Mouse (Mus musculus) lung, postnatal 0 days (tissue): ENCODE measurements around the gene Fbxo24. TPM values are rescaled to one million over a fixed set of nuclear protein-coding genes. Genes with fewer than 3 reads are reported as not detected.

Experiments
- ATAC-seq: fragments of 200-750 bp; cut with Nextera tagmentation; 2 replicates; pipeline ENCODE4 v1.8.0; 2017; ENCODE audit warnings: moderate library complexity
- DNase-seq: peaks from one replicate; pipeline ENCODE4 v3.0.0-alpha.2; 2016; ENCODE audit warnings: low spot score
- H3K27ac ChIP-seq: fragments of 300-500 bp; sonication (generic); 2 replicates; pipeline ENCODE4 v1.5.1; 2014; ENCODE audit warnings: antibody characterized with exemption, mild to moderate bottlenecking, low read length, mixed read lengths
- H3K27me3 ChIP-seq: fragments of 300-500 bp; sonication (generic); replicated peaks from 2 replicates; pipeline ENCODE4 v1.6.1; 2014; ENCODE audit warnings: low read length, mixed read lengths; ENCODE audit not compliant: insufficient read depth
- H3K36me3 ChIP-seq: fragments of 300-500 bp; sonication (generic); 2 replicates; pipeline ENCODE4 v1.6.1; 2014; ENCODE audit warnings: low read length, mixed read lengths; ENCODE audit not compliant: insufficient read depth
- H3K4me1 ChIP-seq: fragments of 300-500 bp; sonication (generic); 2 replicates; pipeline ENCODE4 v1.6.1; 2014; ENCODE audit warnings: antibody characterized with exemption, low read depth, low read length, mixed read lengths; ENCODE audit not compliant: insufficient read depth
- H3K4me2 ChIP-seq: fragments of 300-500 bp; sonication (generic); replicated peaks from 2 replicates; pipeline ENCODE4 v1.6.1; 2014; ENCODE audit warnings: low read depth, mild to moderate bottlenecking, low read length, moderate library complexity, mixed read lengths
- H3K4me3 ChIP-seq: fragments of 300-500 bp; sonication (generic); 2 replicates; pipeline ENCODE4 v1.5.1; 2014; ENCODE audit warnings: low read depth, low read length
- H3K9ac ChIP-seq: fragments of 300-500 bp; sonication (generic); replicated peaks from 2 replicates; pipeline ENCODE4 v1.6.1; 2014; ENCODE audit warnings: low read depth, mild to moderate bottlenecking
- H3K9me3 ChIP-seq: fragments of 300-500 bp; sonication (generic); 2 replicates; pipeline ENCODE4 v1.6.1; 2016; ENCODE audit warnings: low read length, mixed read lengths
- CTCF ChIP-seq: IDR thresholded peaks from 2 replicates; pipeline ENCODE4 v1.5.1; 2016; ENCODE audit warnings: antibody characterized with exemption, mild to moderate bottlenecking
- EP300 ChIP-seq: IDR thresholded peaks from 2 replicates; pipeline ENCODE4 v1.6.1; 2016; ENCODE audit warnings: antibody characterized with exemption, mild to moderate bottlenecking, control low read depth
- WGBS: fragments of 180-500 bp; shearing (Covaris S2); extraction: QIAGEN DNeasy Blood & Tissue Kit; methylation state at CpG from one replicate; pipeline ENCODE4 v1.1.7; 2014; 5-methylcytosine and 5-hydroxymethylcytosine counted together
- polyA plus RNA-seq: library from polyadenylated mRNA; unstranded; fragments of >200 nt; fragmentation: Nextera tagmentation; extraction: Ambion mirVana; gene quantifications from 2 replicates; pipeline ENCODE4 v1.2.1, GENCODE M21; 2015

Gene Fbxo24
- polyA plus RNA-seq, 1 experiment from 2014 or later, result 0.19 TPM

DNA sequence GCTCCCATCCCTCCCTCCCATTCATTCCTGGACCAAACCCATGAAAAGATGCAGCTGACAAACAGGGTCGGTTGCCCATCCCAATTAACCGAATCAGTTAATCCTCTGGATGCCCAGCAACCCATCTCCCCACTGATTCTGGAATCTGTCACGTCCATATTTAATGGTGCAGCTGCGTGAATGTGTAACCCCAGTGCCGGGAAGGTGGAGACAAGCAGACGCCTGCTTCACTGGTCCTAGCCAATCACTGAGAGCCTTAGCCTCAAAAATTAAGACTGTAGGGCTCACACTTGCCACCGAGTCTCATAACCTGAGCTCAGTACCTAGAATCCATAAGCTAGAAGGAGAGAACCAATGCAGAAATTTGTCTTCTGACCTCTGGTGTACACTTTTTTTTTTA, 32.9 kb downstream of the Fbxo24 start:
- Histone ChIP-seq H3K4me2 (no peak overlapping the region), H3K4me3 (no peak overlapping the region), H3K27ac (no peak overlapping the region), H3K9ac (no peak overlapping the region), H3K9me3 (no peaks in the 10 kb centered on the region), H3K27me3 (no peaks in the 10 kb centered on the region), H3K36me3 (no peaks in the 10 kb centered on the region), H3K4me1 (no peaks in the 10 kb centered on the region)
- DNase-seq (no peak), ATAC-seq (no peak)
- no peak for TF ChIP-seq CTCF
- TF ChIP-seq EP300, result no peak
- WGBS, result 81% methylated on average over 7 of the region's 7 CpGs

DNA sequence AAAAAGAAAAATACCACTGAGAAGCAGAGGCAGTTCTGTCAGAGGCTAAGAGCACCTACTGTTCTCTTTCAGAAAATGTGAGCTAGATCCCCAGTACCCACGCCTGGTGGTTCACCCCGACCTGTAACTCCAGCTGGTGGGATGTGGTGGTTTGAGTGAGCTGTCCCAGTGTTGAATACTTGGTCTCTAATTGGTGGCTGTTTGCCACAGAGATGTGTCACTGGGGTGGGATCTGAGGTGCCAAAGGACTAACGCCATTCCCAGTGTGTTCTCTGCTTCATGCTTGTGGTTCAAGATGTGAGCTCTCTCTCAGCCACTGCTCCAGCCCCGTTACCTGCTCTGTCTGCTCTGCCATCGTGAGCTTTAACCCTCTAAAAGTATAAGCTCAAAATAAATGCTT, 38.3 kb downstream of the Fbxo24 start:
- no peaks in the 10 kb centered on the region for H3K4me1 ChIP-seq
- no peak overlapping the region for H3K27ac ChIP-seq
- no peaks in the 10 kb centered on the region for H3K9me3 ChIP-seq
- DNase-seq, result no peak
- no peak overlapping the region for H3K4me2 ChIP-seq
- TF ChIP-seq CTCF (no peak), EP300 (no peak)
- no peak overlapping the region for H3K9ac ChIP-seq
- H3K36me3 ChIP-seq, result no peaks in the 10 kb centered on the region
- H3K27me3 ChIP-seq, result no peaks in the 10 kb centered on the region
- no peak overlapping the region for H3K4me3 ChIP-seq
- WGBS, result 75% methylated on average over 5 of the region's 5 CpGs
- ATAC-seq, result no peak

DNA sequence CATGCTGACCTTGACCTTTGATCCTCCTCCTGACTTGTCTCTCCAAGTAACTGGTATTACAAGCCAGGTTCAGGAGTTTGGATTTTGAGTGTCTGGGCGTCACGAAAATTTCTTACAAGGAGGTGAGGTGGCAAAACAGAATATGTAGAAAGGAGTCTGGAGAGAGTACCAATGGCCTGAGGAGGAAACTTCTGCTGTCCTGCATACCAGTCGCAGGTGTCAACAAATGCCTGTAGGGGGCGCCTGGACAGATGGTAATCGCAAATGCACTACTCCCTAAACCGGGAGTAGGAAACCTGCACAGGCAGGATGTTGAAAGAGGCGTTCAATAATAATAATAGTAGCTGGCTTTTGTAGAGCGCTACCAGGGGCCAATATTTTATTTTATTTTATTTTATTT, 43.8 kb downstream of the Fbxo24 start:
- Histone ChIP-seq H3K36me3 (no peaks in the 10 kb centered on the region), H3K4me1 (peaks cover 7% of the 10 kb centered on the region; the same call in 1 of the 2 replicates), H3K4me2 (no peak overlapping the region), H3K9ac (no peak overlapping the region), H3K9me3 (no peaks in the 10 kb centered on the region), H3K27me3 (no peaks in the 10 kb centered on the region), H3K27ac (no peak overlapping the region), H3K4me3 (no peak overlapping the region)
- 24% methylated on average over 8 of the region's 8 CpGs for WGBS
- ATAC-seq (peak; percentile 63), DNase-seq (peak; percentile 81)
- TF ChIP-seq CTCF (peak; percentile 76), EP300 (no peak)

DNA sequence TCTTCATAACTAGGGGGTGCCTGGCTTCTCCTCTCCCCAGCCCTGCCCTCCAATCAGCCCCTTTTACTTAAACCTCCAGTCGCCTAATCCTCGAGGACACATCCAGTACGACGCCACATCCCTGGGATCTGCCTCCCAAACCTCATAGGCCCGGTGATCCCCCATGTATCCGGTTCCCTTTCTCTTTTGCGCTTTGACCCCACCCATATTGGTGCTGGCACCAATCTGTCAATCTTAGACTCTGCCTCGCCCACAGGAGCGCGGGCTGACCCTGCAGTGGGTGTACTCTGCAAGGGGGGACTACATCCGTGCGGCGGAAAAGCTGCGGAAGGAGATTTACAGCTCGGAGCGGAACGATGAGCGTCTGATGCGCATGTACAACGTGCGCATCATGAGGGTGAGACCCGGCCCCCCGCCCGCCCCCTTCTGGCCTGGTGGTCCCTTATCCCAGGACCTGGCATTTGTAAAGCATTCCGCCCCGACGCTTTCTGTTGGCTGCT, 45.1 kb downstream of the Fbxo24 start:
- Histone ChIP-seq H3K4me1 (peaks cover 7% of the 10 kb centered on the region; the same call in 1 of the 2 replicates), H3K27ac (no peak overlapping the region), H3K36me3 (no peaks in the 10 kb centered on the region), H3K27me3 (no peaks in the 10 kb centered on the region), H3K9ac (no peak overlapping the region), H3K4me3 (peak overlapping the region; percentile 16), H3K9me3 (no peaks in the 10 kb centered on the region), H3K4me2 (peak overlapping the region; percentile 44)
- ATAC-seq (peak; percentile 36), DNase-seq (peak; percentile 18)
- TF ChIP-seq CTCF (peak; percentile 25; the same call in 1 of the 2 replicates), EP300 (no peak)
- 18% methylated on average over 27 of the region's 27 CpGs for WGBS

DNA sequence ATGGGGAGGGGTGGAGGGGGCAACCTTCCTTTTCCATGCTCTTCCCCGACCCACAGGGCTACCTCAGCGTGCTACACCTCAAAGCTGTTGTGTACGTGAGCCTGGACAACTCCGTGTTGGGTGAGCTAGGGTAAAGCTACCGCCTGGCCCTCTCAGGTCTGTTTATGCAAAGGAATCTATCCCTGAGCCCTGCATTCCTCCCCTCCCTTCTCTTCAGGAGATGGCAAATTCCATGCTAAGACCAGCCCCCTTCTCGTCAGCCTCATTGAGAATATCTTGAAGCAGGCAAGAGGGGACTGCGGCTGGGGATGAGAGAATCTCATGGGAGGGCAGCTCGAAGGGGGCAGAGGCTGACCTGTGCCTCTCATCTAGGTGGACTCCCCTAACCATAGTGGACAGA, 46.1 kb downstream of the Fbxo24 start:
- H3K9me3 ChIP-seq, result no peaks in the 10 kb centered on the region
- no peak for TF ChIP-seq CTCF
- TF ChIP-seq EP300, result no peak
- H3K4me3 ChIP-seq, result no peak overlapping the region
- no peaks in the 10 kb centered on the region for H3K36me3 ChIP-seq
- H3K4me1 ChIP-seq, result peaks cover 7% of the 10 kb centered on the region; the same call in 1 of the 2 replicates
- H3K9ac ChIP-seq, result no peak overlapping the region
- DNase-seq (peak; percentile 68), ATAC-seq (peak; percentile 67)
- no peaks in the 10 kb centered on the region for H3K27me3 ChIP-seq
- H3K27ac ChIP-seq, result no peak overlapping the region
- no peak overlapping the region for H3K4me2 ChIP-seq
- WGBS, result 28% methylated on average over 8 of the region's 8 CpGs

DNA sequence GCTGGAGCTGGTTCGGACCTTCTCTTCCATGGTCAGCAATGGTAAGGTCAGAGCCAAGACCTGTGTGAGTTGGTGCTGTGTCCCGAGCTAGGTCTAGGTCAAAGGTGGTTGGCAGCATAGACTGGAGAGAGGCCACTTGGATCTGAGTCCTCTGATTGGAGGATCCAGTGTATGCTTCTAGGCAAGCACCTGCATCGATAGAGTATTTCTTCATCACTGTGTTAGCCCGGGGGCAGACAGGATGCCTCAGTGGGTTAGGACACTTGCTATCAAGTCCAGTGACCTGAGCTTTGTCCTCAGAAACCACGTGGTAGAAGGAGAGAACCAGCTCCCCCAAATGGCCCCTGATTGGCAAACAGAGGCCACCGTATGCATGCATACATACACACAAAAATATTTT, 48.6 kb downstream of the Fbxo24 start:
- Histone ChIP-seq H3K27ac (no peak overlapping the region), H3K36me3 (no peaks in the 10 kb centered on the region), H3K9me3 (no peaks in the 10 kb centered on the region), H3K4me2 (no peak overlapping the region), H3K9ac (no peak overlapping the region), H3K4me3 (no peak overlapping the region), H3K27me3 (no peaks in the 10 kb centered on the region), H3K4me1 (peaks cover 7% of the 10 kb centered on the region; the same call in 1 of the 2 replicates)
- TF ChIP-seq CTCF, result no peak
- no peak for TF ChIP-seq EP300
- no peak for ATAC-seq
- WGBS, result 74% methylated on average over 6 of the region's 6 CpGs
- DNase-seq, result no peak

DNA sequence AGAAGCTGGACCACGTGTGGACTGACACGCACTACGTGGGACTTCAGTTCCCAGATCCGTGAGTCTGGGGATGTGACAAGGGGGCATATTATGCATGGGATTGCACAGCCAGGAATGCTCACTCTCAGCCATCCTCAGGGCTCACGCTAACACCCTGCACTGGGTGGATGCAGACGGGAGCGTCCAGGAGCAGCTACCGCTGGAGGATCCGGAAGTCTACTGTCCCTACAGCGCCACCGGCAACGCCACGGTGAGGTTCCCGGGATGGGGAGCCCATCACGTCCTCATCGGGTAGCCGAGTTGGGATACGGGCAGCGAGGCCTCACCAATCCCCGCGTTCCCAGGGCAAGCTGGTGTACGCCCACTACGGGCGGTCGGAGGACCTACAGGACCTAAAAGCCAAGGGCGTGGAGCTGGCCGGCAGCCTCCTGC, 54.3 kb downstream of the Fbxo24 start:
- TF ChIP-seq CTCF, result peak; percentile 48
- no peak for TF ChIP-seq EP300
- ATAC-seq (no peak), DNase-seq (peak; percentile 24)
- Histone ChIP-seq H3K4me1 (0 out of 2 replicates have a peak, but pooled peaks cover 3% of the 10 kb centered on the region), H3K36me3 (no peaks in the 10 kb centered on the region), H3K4me3 (no peak overlapping the region), H3K27me3 (no peaks in the 10 kb centered on the region), H3K4me2 (no peak overlapping the region), H3K9ac (no peak overlapping the region), H3K27ac (no peak overlapping the region), H3K9me3 (no peaks in the 10 kb centered on the region)
- 8% methylated on average over 27 of the region's 27 CpGs for WGBS
